Mouse (Mus musculus) lung, postnatal 0 days (tissue): ENCODE results near the gene Fbxo46.

Experiments
- CTCF ChIP-seq: IDR thresholded peaks from 2 replicates; pipeline ENCODE4 v1.5.1; 2016; ENCODE audit warnings: antibody characterized with exemption, mild to moderate bottlenecking
- EP300 ChIP-seq: IDR thresholded peaks from 2 replicates; pipeline ENCODE4 v1.6.1; 2016; ENCODE audit warnings: antibody characterized with exemption, mild to moderate bottlenecking, control low read depth

GRCm38 (mm10) chr7:19098811-19099210, 20.8 kb upstream of the Fbxo46 start:
- no peak for TF ChIP-seq CTCF
- TF ChIP-seq EP300: no peak
